Mouse (Mus musculus) spleen, adult 2 months (tissue): ENCODE results near the gene Olfr1350. TPM values are rescaled to one million over a fixed set of nuclear protein-coding genes. Genes with fewer than 3 reads are reported as not detected.
"Not testable (repeated sequence)": the region's sequence is repeated elsewhere in the genome, so short reads cannot be mapped to it uniquely, and the experiment has no call there.

Experiments used
- DNase-seq, 2 experiments: peaks; one replicate each; pipeline versions ENCODE4 v3.0.0 to v3.0.0-alpha.2; 2012 to 2021; ENCODE audit warnings: low spot score in 2 of 2, low read depth in 1 of 2
- H3K27ac ChIP-seq: fragments of 200-500 bp; 2 replicates; pipeline ENCODE4 v1.5.1; 2012; ENCODE audit warnings: low read length, inconsistent platforms; ENCODE audit not compliant: insufficient read depth
- H3K27me3 ChIP-seq: fragments of 200-500 bp; 2 replicates; pipeline ENCODE4 v1.6.1; 2012; ENCODE audit warnings: mild to moderate bottlenecking, moderate library complexity, low read length, inconsistent platforms; ENCODE audit not compliant: control insufficient read depth, insufficient read depth
- H3K36me3 ChIP-seq: fragments of 200-500 bp; 2 replicates; pipeline ENCODE4 v1.6.1; 2012; ENCODE audit warnings: mild to moderate bottlenecking, low read length, inconsistent platforms; ENCODE audit not compliant: control insufficient read depth, insufficient read depth
- H3K4me1 ChIP-seq: fragments of 200-500 bp; 2 replicates; pipeline ENCODE4 v1.6.1; 2011; ENCODE audit warnings: inconsistent platforms; ENCODE audit not compliant: control insufficient read depth, insufficient read depth, insufficient read length
- H3K4me3 ChIP-seq: fragments of 200-500 bp; 2 replicates; pipeline ENCODE4 v1.5.1; 2011; ENCODE audit warnings: mild to moderate bottlenecking, inconsistent platforms; ENCODE audit not compliant: insufficient read depth, insufficient read length; ENCODE audit errors: extremely low read depth
- CTCF ChIP-seq: fragments of 200-500 bp; IDR thresholded peaks from 2 replicates; pipeline ENCODE4 v1.5.1; 2011; ENCODE audit warnings: mild to moderate bottlenecking, inconsistent platforms; ENCODE audit not compliant: insufficient read depth, insufficient read length, insufficient replicate concordance; ENCODE audit errors: extremely low read depth
- POLR2A ChIP-seq: fragments of 200-500 bp; IDR thresholded peaks from 2 replicates; pipeline ENCODE4 v1.6.1; 2011; ENCODE audit warnings: low read depth, low read length, inconsistent platforms
- WGBS: fragments of 180-500 bp; shearing (Covaris S2); methylation state at CpG from one replicate; pipeline ENCODE4 v1.1.7; 2018; 5-methylcytosine and 5-hydroxymethylcytosine counted together
- polyA plus RNA-seq: library from polyadenylated mRNA; depleted of rRNA; stranded (reverse); fragments of >200 nt; gene quantifications from 2 replicates; pipeline ENCODE4 v1.2.3, GENCODE M21; 2012; rRNA removed

The Olfr1350 gene
- polyA plus RNA-seq, result not detected in 2 replicates

GRCm38 (mm10) chr7:6564541-6564940 is at the start of gene Olfr1350:
Olfr1350 (plus strand) TSS chr7:6564841.
- no peaks in the 10 kb centered on the region for H3K4me1 ChIP-seq
- H3K36me3 ChIP-seq, result no peaks in the 10 kb centered on the region
- no peak within 1 kb of the TSS for H3K27ac ChIP-seq
- no peaks in the 10 kb centered on the region for H3K27me3 ChIP-seq
- no peak for TF ChIP-seq CTCF
- TF ChIP-seq POLR2A, result no peak
- H3K4me3 ChIP-seq, result no peak within 1 kb of the TSS
- no peak for DNase-seq

GRCm38 (mm10) chr7:6521666-6522065 is 43.0 kb upstream of the Olfr1350 start:
- no peaks in the 10 kb centered on the region for H3K27me3 ChIP-seq
- no peak for TF ChIP-seq POLR2A
- no peak for TF ChIP-seq CTCF
- no peaks in the 10 kb centered on the region for H3K4me1 ChIP-seq
- WGBS, result 41% methylated on average over 1 of the region's 1 CpGs
- no peaks in the 10 kb centered on the region for H3K36me3 ChIP-seq
- no peak overlapping the region for H3K27ac ChIP-seq
- H3K4me3 ChIP-seq, result no peak overlapping the region
- DNase-seq, result no peak

GRCm38 (mm10) chr7:6522850-6523249 is 41.8 kb upstream of the Olfr1350 start, which contains the start of gene Olfr1349:
Olfr1349 (minus strand) TSS chr7:6522950.
- Histone ChIP-seq H3K27ac (no peak within 1 kb of the TSS), H3K4me1 (no peaks in the 10 kb centered on the region), H3K27me3 (no peaks in the 10 kb centered on the region), H3K36me3 (no peaks in the 10 kb centered on the region), H3K4me3 (no peak within 1 kb of the TSS)
- no peak for DNase-seq
- WGBS, result 83% methylated on average over 5 of the region's 5 CpGs
- TF ChIP-seq POLR2A (no peak), CTCF (no peak)

- Histone ChIP-seq H3K36me3 (no peaks in the 10 kb centered on the region), H3K27me3 (no peaks in the 10 kb centered on the region), H3K4me1 (no peaks in the 10 kb centered on the region), H3K4me3 (no peak overlapping the region), H3K27ac (no peak overlapping the region)
- DNase-seq, result no peak
- WGBS, result 62% methylated on average over 3 of the region's 3 CpGs
- no peak for TF ChIP-seq POLR2A
- TF ChIP-seq CTCF, result no peak
Measured at GRCm38 (mm10) chr7:6525001-6525400, 39.6 kb upstream of the Olfr1350 start.

GRCm38 (mm10) chr7:6526141-6526540 is 38.5 kb upstream of the Olfr1350 start:
- H3K4me1 ChIP-seq, result no peaks in the 10 kb centered on the region
- H3K36me3 ChIP-seq, result no peaks in the 10 kb centered on the region
- TF ChIP-seq POLR2A (no peak), CTCF (peak; percentile 9; the same call in 1 of the 2 replicates)
- no peak for DNase-seq
- H3K4me3 ChIP-seq, result no peak overlapping the region
- WGBS, result 68% methylated on average over 5 of the region's 5 CpGs
- no peaks in the 10 kb centered on the region for H3K27me3 ChIP-seq
- H3K27ac ChIP-seq, result no peak overlapping the region

- TF ChIP-seq CTCF, result no peak
- no peak for TF ChIP-seq POLR2A
- WGBS, result 55% methylated on average over 8 of the region's 8 CpGs
- no peaks in the 10 kb centered on the region for H3K36me3 ChIP-seq
- H3K4me3 ChIP-seq, result no peak overlapping the region
- no peaks in the 10 kb centered on the region for H3K4me1 ChIP-seq
- DNase-seq, result no peak
- H3K27ac ChIP-seq, result no peak overlapping the region
- no peaks in the 10 kb centered on the region for H3K27me3 ChIP-seq
Measured at GRCm38 (mm10) chr7:6586096-6586759, 21.6 kb downstream of the Olfr1350 start.

GRCm38 (mm10) chr7:6588766-6589165 is 24.1 kb downstream of the Olfr1350 start:
- DNase-seq, H3K4me3 ChIP-seq, H3K27ac ChIP-seq, H3K27me3 ChIP-seq, H3K4me1 ChIP-seq, H3K36me3 ChIP-seq: not testable (repeated sequence)
- 85% methylated on average over 13 of the region's 13 CpGs for WGBS
